Mouse (Mus musculus) heart, embryonic 14.5 days (tissue): ENCODE results near the gene Scgb3a1. TPM values are rescaled to one million over a fixed set of nuclear protein-coding genes. Genes with fewer than 3 reads are reported as not detected.

Experiments used
- ATAC-seq: fragments of 200-750 bp; cut with Nextera tagmentation; 2 replicates; pipeline ENCODE4 v1.8.0; 2017; ENCODE audit warnings: low read depth, moderate TSS enrichment; ENCODE audit not compliant: insufficient number of reproducible peaks, insufficient read depth, low FRiP score
- H3K27ac ChIP-seq, 2 experiments: fragments of 200-500 bp in 1 of 2; fragments of 300-500 bp in 1 of 2; sonication (generic) in 1 of 2; replicated peaks in 1 of 2; 2 replicates each; pipeline ENCODE4 v1.5.1; 2012 to 2014; ENCODE audit warnings: low read depth in 2 of 2, low read length in 2 of 2, control low read depth in 1 of 2, mild to moderate bottlenecking in 1 of 2, mixed read lengths in 1 of 2; ENCODE audit not compliant: control insufficient read depth in 1 of 2, insufficient read depth in 1 of 2
- H3K27me3 ChIP-seq: fragments of 300-500 bp; sonication (generic); 2 replicates; pipeline ENCODE4 v1.6.1; 2014; ENCODE audit warnings: mild to moderate bottlenecking, low read length, control low read depth; ENCODE audit not compliant: control insufficient read depth, insufficient read depth
- H3K36me3 ChIP-seq: fragments of 300-500 bp; sonication (generic); 2 replicates; pipeline ENCODE4 v1.6.1; 2014; ENCODE audit warnings: mild to moderate bottlenecking, control low read depth, low read length, mixed read lengths; ENCODE audit not compliant: control insufficient read depth, insufficient read depth
- H3K4me1 ChIP-seq, 2 experiments: fragments of 200-500 bp in 1 of 2; fragments of 300-500 bp in 1 of 2; sonication (generic) in 1 of 2; 2 replicates each; pipeline ENCODE4 v1.6.1; 2012 to 2014; ENCODE audit warnings: low read length in 2 of 2, control low read depth in 1 of 2, mixed read lengths in 1 of 2; ENCODE audit not compliant: control insufficient read depth in 2 of 2, insufficient read depth in 2 of 2
- H3K4me2 ChIP-seq: fragments of 300-500 bp; sonication (generic); 2 replicates; pipeline ENCODE4 v1.6.1; 2014; ENCODE audit warnings: mild to moderate bottlenecking, low read length
- H3K4me3 ChIP-seq, 2 experiments: fragments of 200-500 bp in 1 of 2; fragments of 300-500 bp in 1 of 2; sonication (generic) in 1 of 2; 2 replicates each; pipeline ENCODE4 v1.5.1; 2012 to 2014; ENCODE audit warnings: low read length in 2 of 2, mild to moderate bottlenecking in 2 of 2, control low read depth in 1 of 2, low read depth in 1 of 2, moderate library complexity in 1 of 2; ENCODE audit not compliant: control insufficient read depth in 1 of 2, insufficient read depth in 1 of 2
- H3K9ac ChIP-seq: fragments of 300-500 bp; sonication (generic); 2 replicates; pipeline ENCODE4 v1.6.1; 2014; ENCODE audit warnings: mild to moderate bottlenecking, low read length
- H3K9me3 ChIP-seq: fragments of 300-500 bp; sonication (generic); 2 replicates; pipeline ENCODE4 v1.6.1; 2016; ENCODE audit warnings: low read length, control low read depth; ENCODE audit not compliant: control insufficient read depth
- WGBS: fragments of 180-500 bp; shearing (Covaris S2); extraction: QIAGEN DNeasy Blood & Tissue Kit; methylation state at CpG from one replicate; pipeline ENCODE4 v1.1.7; 2014; 5-methylcytosine and 5-hydroxymethylcytosine counted together
- polyA plus RNA-seq: library from polyadenylated mRNA; unstranded; fragments of >200 nt; fragmentation: Nextera tagmentation; extraction: Ambion mirVana; gene quantifications from 2 replicates; pipeline ENCODE4 v1.2.1, GENCODE M21; 2014

Scgb3a1 gene
- polyA plus RNA-seq, result 0.78 and 1.1 TPM in 2 replicates

- Histone ChIP-seq H3K9ac (no peak within 1 kb of the TSS), H3K4me1 (peaks cover 11 to 16% of the 10 kb centered on the region in 2 experiments), H3K4me3 (no peak within 1 kb of the TSS), H3K9me3 (no peaks in the 10 kb centered on the region), H3K36me3 (peaks cover 8% of the 10 kb centered on the region), H3K27me3 (no peaks in the 10 kb centered on the region), H3K27ac (no peak within 1 kb of the TSS), H3K4me2 (no peak within 1 kb of the TSS)
- WGBS, result 79% methylated on average over 5 of the region's 5 CpGs
- ATAC-seq, result no peak
These were observed at the start of gene Scgb3a1 for GRCm38 (mm10) chr11:49663310-49663709. Scgb3a1 (plus strand) TSS chr11:49663610.

GRCm38 (mm10) chr11:49615856-49616725 lies 47.3 kb upstream of the Scgb3a1 start:
- no peak overlapping the region for H3K9ac ChIP-seq
- ATAC-seq, result no peak
- no peak overlapping the region for H3K4me2 ChIP-seq
- H3K27me3 ChIP-seq, result no peaks in the 10 kb centered on the region
- H3K4me3 ChIP-seq, result no peak overlapping the region
- H3K36me3 ChIP-seq, result no peaks in the 10 kb centered on the region
- 78% methylated on average over 10 of the region's 10 CpGs for WGBS
- H3K27ac ChIP-seq, result no peak overlapping the region
- H3K9me3 ChIP-seq, result no peaks in the 10 kb centered on the region
- peaks cover 16 to 22% of the 10 kb centered on the region in 2 experiments for H3K4me1 ChIP-seq

DNA sequence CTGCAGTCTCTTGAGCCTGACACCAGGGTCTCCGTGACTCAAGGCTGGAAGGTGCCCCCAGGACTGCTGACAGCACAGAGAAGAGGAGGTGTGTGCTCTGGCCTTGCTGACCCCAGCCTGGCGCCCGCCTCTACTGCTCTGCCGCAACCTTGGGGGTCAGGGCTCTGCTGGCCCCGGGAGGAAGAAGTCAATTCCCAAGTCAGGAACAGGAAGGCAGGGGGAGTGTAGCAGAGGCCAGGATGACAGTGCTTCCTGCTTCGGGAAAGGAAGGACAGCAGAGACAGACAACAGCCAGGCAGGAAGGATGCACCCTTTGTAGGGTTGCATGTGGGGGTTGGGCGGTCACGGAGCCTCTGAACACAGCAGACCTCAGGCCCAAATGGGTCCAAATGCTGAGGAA lies 44.9 kb upstream of the Scgb3a1 start:
- Histone ChIP-seq H3K4me1 (peaks cover 5 to 7% of the 10 kb centered on the region in 2 experiments), H3K27me3 (no peaks in the 10 kb centered on the region), H3K4me3 (no peak overlapping the region), H3K27ac (no peak overlapping the region), H3K9me3 (no peaks in the 10 kb centered on the region), H3K9ac (no peak overlapping the region), H3K36me3 (no peaks in the 10 kb centered on the region), H3K4me2 (no peak overlapping the region)
- no peak; the same call in 1 of the 2 replicates for ATAC-seq
- WGBS, result 51% methylated on average over 8 of the region's 8 CpGs

DNA sequence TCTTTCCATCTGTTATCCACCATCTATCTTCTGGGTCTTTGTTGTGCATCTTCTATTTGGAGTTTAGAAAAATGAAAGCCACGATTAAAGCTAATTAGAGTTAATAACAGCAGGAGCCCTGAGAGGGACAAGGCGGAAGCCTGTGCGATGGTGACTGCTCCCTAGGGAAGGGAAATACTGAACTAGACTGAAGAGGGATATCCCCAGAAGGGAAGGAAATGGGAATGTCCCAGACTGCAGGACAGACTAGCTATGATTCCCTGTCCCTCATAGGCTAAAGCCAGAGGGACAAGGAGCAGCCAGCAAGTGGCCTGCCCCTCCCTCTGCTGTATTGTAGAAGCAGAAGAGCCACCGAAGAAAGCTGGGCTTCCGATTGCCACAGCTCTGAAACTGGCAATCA lies 41.5 kb upstream of the Scgb3a1 start:
- no peak for ATAC-seq
- H3K9ac ChIP-seq, result no peak overlapping the region
- 54% methylated on average over 5 of the region's 5 CpGs for WGBS
- H3K36me3 ChIP-seq, result peaks cover 4% of the 10 kb centered on the region; the same call in 1 of the 2 replicates
- no peak overlapping the region for H3K27ac ChIP-seq
- no peak overlapping the region for H3K4me3 ChIP-seq
- peaks cover 0 to 2% of the 10 kb centered on the region in 2 experiments; a peak in 1 of 4 replicates for H3K4me1 ChIP-seq
- no peaks in the 10 kb centered on the region for H3K9me3 ChIP-seq
- no peaks in the 10 kb centered on the region for H3K27me3 ChIP-seq
- no peak overlapping the region for H3K4me2 ChIP-seq

DNA sequence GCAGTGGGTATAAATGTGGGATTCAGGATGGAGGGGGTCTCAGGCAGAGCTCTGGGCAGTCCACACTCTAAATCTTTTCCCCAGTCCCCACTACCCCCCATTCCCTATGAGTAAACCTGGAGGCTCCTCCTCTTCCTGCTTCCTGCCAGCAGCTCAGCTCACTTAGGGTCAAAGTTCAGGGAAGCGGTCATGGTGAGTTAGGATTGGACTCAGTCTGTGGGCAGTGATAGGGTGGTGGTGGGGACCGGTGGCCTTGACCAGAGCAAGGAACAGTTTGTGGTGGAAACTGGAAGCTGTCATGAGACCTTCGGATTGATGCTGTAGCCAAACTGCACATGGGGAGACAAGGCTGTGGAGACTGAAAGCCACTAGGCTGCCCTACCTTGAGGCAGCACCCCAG lies 39.3 kb upstream of the Scgb3a1 start:
- no peaks in the 10 kb centered on the region for H3K27me3 ChIP-seq
- peaks cover 4% of the 10 kb centered on the region; the same call in 1 of the 2 replicates for H3K36me3 ChIP-seq
- no peak overlapping the region for H3K4me2 ChIP-seq
- H3K9ac ChIP-seq, result no peak overlapping the region
- H3K4me1 ChIP-seq, result no peaks in the 10 kb centered on the region
- ATAC-seq, result no peak
- H3K9me3 ChIP-seq, result no peaks in the 10 kb centered on the region
- no peak overlapping the region for H3K27ac ChIP-seq
- WGBS, result 71% methylated on average over 3 of the region's 3 CpGs
- H3K4me3 ChIP-seq, result no peak overlapping the region

DNA sequence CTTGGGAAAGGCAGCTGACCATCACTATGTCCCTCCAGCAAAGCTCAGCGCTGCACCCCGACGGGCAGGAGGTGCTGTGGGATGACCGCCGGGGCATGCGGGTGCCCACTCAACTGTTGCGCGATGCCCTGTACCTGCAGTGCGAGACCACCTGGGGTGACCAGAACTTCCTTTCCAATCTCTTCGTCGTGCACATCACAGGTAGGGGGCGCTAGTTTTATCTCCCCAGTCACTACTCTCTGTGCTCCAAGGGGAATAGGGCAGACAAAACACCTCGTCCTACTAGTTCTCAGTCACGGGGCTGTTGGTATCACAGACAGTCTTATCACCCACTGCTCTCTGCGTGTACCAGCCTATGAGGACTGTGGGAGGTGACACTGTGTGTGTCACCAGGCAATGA lies 37.5 kb upstream of the Scgb3a1 start:
- WGBS, result 61% methylated on average over 15 of the region's 15 CpGs

GRCm38 (mm10) chr11:49626748-49627147 lies 36.7 kb upstream of the Scgb3a1 start:
- H3K4me2 ChIP-seq, result no peak overlapping the region
- no peaks in the 10 kb centered on the region for H3K9me3 ChIP-seq
- H3K36me3 ChIP-seq, result peaks cover 4% of the 10 kb centered on the region; the same call in 1 of the 2 replicates
- H3K4me3 ChIP-seq, result no peak overlapping the region
- 85% methylated on average over 8 of the region's 8 CpGs for WGBS
- H3K4me1 ChIP-seq, result no peaks in the 10 kb centered on the region
- no peak for ATAC-seq
- H3K27me3 ChIP-seq, result 0 out of 2 replicates have a peak, but pooled peaks cover 3% of the 10 kb centered on the region
- no peak overlapping the region for H3K27ac ChIP-seq
- no peak overlapping the region for H3K9ac ChIP-seq

More for the DNA sequence above, 37.5 kb upstream of the Scgb3a1 start:
- H3K4me2 ChIP-seq, result no peak overlapping the region
- no peaks in the 10 kb centered on the region for H3K4me1 ChIP-seq
- peaks cover 4% of the 10 kb centered on the region; the same call in 1 of the 2 replicates for H3K36me3 ChIP-seq
- no peaks in the 10 kb centered on the region for H3K27me3 ChIP-seq
- H3K9me3 ChIP-seq, result no peaks in the 10 kb centered on the region
- H3K27ac ChIP-seq, result no peak overlapping the region
- no peak overlapping the region for H3K4me3 ChIP-seq
- no peak for ATAC-seq
- H3K9ac ChIP-seq, result no peak overlapping the region
